Mouse (Mus musculus) lung, adult 2 months (tissue): ENCODE measurements around the gene Gm20388.

ENCODE experiments used
- CTCF ChIP-seq: fragments of 200-500 bp; IDR thresholded peaks from 2 replicates; pipeline ENCODE4 v1.5.1; 2011; ENCODE audit warnings: mild to moderate bottlenecking, low read length, control low read depth; ENCODE audit not compliant: insufficient read depth
- POLR2A ChIP-seq: fragments of 200-500 bp; IDR thresholded peaks from 2 replicates; pipeline ENCODE4 v1.6.1; 2011; ENCODE audit warnings: low read depth, mild to moderate bottlenecking, control low read depth, low read length, borderline replicate concordance; ENCODE audit errors: extremely low read depth

- TF ChIP-seq CTCF: no peak
- no peak for TF ChIP-seq POLR2A
These were observed 2314.8 kb downstream of the Gm20388 start for GRCm38 (mm10) chr8:122225446-122225845.
